Mouse (Mus musculus) liver, postnatal 0 days (tissue): ENCODE measurements around the gene Pawr. TPM values are rescaled to one million over a fixed set of nuclear protein-coding genes. Genes with fewer than 3 reads are reported as not detected.

Experiments used
- ATAC-seq: fragments of 200-750 bp; cut with Nextera tagmentation; 2 replicates; pipeline ENCODE4 v1.8.0; 2017; ENCODE audit warnings: mild to moderate bottlenecking, moderate library complexity
- DNase-seq: peaks from one replicate; pipeline ENCODE4 v3.0.0-alpha.2; 2016
- H3K27ac ChIP-seq: fragments of 300-500 bp; sonication (generic); 2 replicates; pipeline ENCODE4 v1.5.1; 2014; ENCODE audit warnings: antibody characterized with exemption, moderate library complexity, mild to moderate bottlenecking, low read depth
- H3K27me3 ChIP-seq: fragments of 300-500 bp; sonication (generic); 2 replicates; pipeline ENCODE4 v1.6.1; 2014; ENCODE audit warnings: low read length, control low read depth, mixed read lengths; ENCODE audit not compliant: insufficient read depth
- H3K36me3 ChIP-seq: fragments of 300-500 bp; sonication (generic); replicated peaks from 2 replicates; pipeline ENCODE4 v1.6.1; 2014; ENCODE audit warnings: mild to moderate bottlenecking, control low read depth, low read length, moderate library complexity, mixed read lengths; ENCODE audit not compliant: insufficient read depth
- H3K4me1 ChIP-seq: fragments of 300-500 bp; sonication (generic); 2 replicates; pipeline ENCODE4 v1.6.1; 2014; ENCODE audit warnings: antibody characterized with exemption, mild to moderate bottlenecking, control low read depth; ENCODE audit not compliant: insufficient read depth
- H3K4me2 ChIP-seq: fragments of 300-500 bp; sonication (generic); 2 replicates; pipeline ENCODE4 v1.6.1; 2014; ENCODE audit warnings: low read depth, mild to moderate bottlenecking, low read length, moderate library complexity, mixed read lengths
- H3K4me3 ChIP-seq: fragments of 300-500 bp; sonication (generic); 2 replicates; pipeline ENCODE4 v1.5.1; 2014; ENCODE audit warnings: low read depth, low read length
- H3K9ac ChIP-seq: fragments of 300-500 bp; sonication (generic); replicated peaks from 2 replicates; pipeline ENCODE4 v1.6.1; 2014; ENCODE audit warnings: mild to moderate bottlenecking, moderate library complexity
- H3K9me3 ChIP-seq: fragments of 300-500 bp; sonication (generic); 2 replicates; pipeline ENCODE4 v1.6.1; 2016; ENCODE audit warnings: mild to moderate bottlenecking, control low read depth, low read length, mixed read lengths
- CTCF ChIP-seq: sonication (generic); IDR thresholded peaks from 2 replicates; pipeline ENCODE4 v1.5.1; 2016; ENCODE audit warnings: antibody characterized with exemption, low read depth
- EP300 ChIP-seq: IDR thresholded peaks from 2 replicates; pipeline ENCODE4 v1.6.1; 2016; ENCODE audit warnings: antibody characterized with exemption, low read depth, mild to moderate bottlenecking
- WGBS: fragments of 180-500 bp; shearing (Covaris S2); extraction: QIAGEN DNeasy Blood & Tissue Kit; methylation state at CpG from one replicate; pipeline ENCODE4 v1.1.7; 2014; ENCODE audit not compliant: insufficient replicate concordance; 5-methylcytosine and 5-hydroxymethylcytosine counted together
- polyA plus RNA-seq: library from polyadenylated mRNA; unstranded; fragments of >200 nt; fragmentation: Nextera tagmentation; extraction: Ambion mirVana; gene quantifications from 2 replicates; pipeline ENCODE4 v1.2.1, GENCODE M21; 2015

The Pawr gene
- polyA plus RNA-seq, 1 experiment from 2014 or later, result 3.5 TPM

GRCm38 (mm10) chr10:108328983-108329382 is 2.9 kb upstream of the Pawr start:
- H3K9ac ChIP-seq, result no peak overlapping the region
- H3K4me3 ChIP-seq, result no peak overlapping the region
- peaks cover 31% of the 10 kb centered on the region for H3K27me3 ChIP-seq
- no peak overlapping the region for H3K4me2 ChIP-seq
- no peak for DNase-seq
- no peaks in the 10 kb centered on the region for H3K4me1 ChIP-seq
- H3K27ac ChIP-seq, result no peak overlapping the region
- no peak for TF ChIP-seq CTCF
- TF ChIP-seq EP300, result no peak
- no peak for ATAC-seq
- H3K9me3 ChIP-seq, result no peaks in the 10 kb centered on the region
- H3K36me3 ChIP-seq, result no peaks in the 10 kb centered on the region
- 82% methylated on average over 12 of the region's 12 CpGs for WGBS

DNA sequence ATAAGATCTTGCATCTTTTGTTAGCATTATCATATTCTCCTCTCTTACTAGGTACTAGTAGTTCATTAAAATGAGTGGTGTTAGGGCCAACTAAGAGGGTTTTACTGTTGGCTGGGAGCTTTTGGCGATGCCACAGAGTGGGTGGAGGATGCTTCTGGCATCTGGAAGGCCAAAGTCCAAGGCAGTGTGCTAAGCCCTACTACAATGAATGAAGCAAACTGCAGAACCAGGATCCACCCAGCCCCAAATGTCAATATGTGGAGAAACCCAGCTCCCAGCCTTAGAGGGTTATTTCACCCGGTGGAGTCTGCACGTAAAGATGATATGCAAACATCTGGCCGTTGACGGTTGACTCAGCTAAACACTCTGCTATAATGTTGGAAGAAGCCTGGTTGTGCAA is 2.1 kb upstream of the Pawr start:
- no peak for ATAC-seq
- TF ChIP-seq EP300, result no peak
- no peak for TF ChIP-seq CTCF

GRCm38 (mm10) chr10:108330964-108331363 is 957 bp upstream of the Pawr start:
- no peak for ATAC-seq
- Histone ChIP-seq H3K9me3 (no peaks in the 10 kb centered on the region), H3K36me3 (no peaks in the 10 kb centered on the region), H3K27me3 (peaks cover 35% of the 10 kb centered on the region), H3K4me3 (no peak overlapping the region), H3K4me1 (no peaks in the 10 kb centered on the region), H3K27ac (no peak overlapping the region), H3K9ac (no peak overlapping the region), H3K4me2 (peak overlapping the region; percentile 80; the same call in 1 of the 2 replicates)
- TF ChIP-seq CTCF (no peak), EP300 (no peak)
- DNase-seq, result no peak
- WGBS, result 12% methylated on average over 10 of the region's 10 CpGs

More for the DNA sequence above, 2.1 kb upstream of the Pawr start:
- no peak overlapping the region for H3K9ac ChIP-seq
- H3K36me3 ChIP-seq, result no peaks in the 10 kb centered on the region
- H3K4me1 ChIP-seq, result no peaks in the 10 kb centered on the region
- peaks cover 35% of the 10 kb centered on the region for H3K27me3 ChIP-seq
- H3K4me2 ChIP-seq, result no peak overlapping the region
- H3K4me3 ChIP-seq, result no peak overlapping the region
- 56% methylated on average over 5 of the region's 5 CpGs for WGBS
- H3K27ac ChIP-seq, result no peak overlapping the region
- no peaks in the 10 kb centered on the region for H3K9me3 ChIP-seq
- peak; percentile 21 for DNase-seq

GRCm38 (mm10) chr10:108332571-108333541 is 935 bp downstream of the Pawr start:
- 2% methylated on average over 99 of the region's 129 CpGs for WGBS
- ATAC-seq, result peak; percentile 72
- H3K27ac ChIP-seq, result peak overlapping the region; percentile 74
- DNase-seq, result peak; percentile 64
- peak overlapping the region; percentile 64 for H3K4me3 ChIP-seq
- TF ChIP-seq CTCF, result peak; percentile 46
- no peak for TF ChIP-seq EP300
- no peaks in the 10 kb centered on the region for H3K9me3 ChIP-seq
- H3K36me3 ChIP-seq, result no peaks in the 10 kb centered on the region
- peak overlapping the region; percentile 57 for H3K9ac ChIP-seq
- peaks cover 35% of the 10 kb centered on the region for H3K27me3 ChIP-seq
- no peaks in the 10 kb centered on the region for H3K4me1 ChIP-seq
- peak overlapping the region; percentile 80 for H3K4me2 ChIP-seq

DNA sequence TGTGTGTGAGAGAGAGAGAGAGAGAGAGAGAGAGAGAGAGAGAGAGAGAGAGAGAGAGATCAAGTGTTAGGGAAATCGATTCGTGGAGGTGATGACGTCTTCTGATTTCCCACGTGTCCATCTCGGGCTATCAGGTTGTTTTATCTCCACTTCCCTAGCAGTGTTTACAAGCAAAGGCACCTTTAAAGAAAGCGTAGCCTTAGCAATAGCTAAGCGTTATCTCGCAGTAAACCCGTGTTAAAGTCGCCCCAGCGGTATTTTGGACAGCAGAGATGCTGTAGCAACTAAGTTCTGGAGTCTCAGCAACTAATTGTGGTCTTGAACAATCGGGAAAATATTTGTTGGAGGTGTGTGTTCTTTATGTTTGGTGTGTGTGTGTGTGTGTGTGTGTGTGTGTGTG is 1.7 kb downstream of the Pawr start:
- no peak overlapping the region; the same call in 1 of the 2 replicates for H3K9ac ChIP-seq
- no peaks in the 10 kb centered on the region for H3K9me3 ChIP-seq
- DNase-seq (peak; percentile 26), ATAC-seq (peak; percentile 20; the same call in 1 of the 2 replicates)
- no peaks in the 10 kb centered on the region for H3K4me1 ChIP-seq
- H3K27ac ChIP-seq, result peak overlapping the region; percentile 74
- TF ChIP-seq EP300 (no peak), CTCF (no peak)
- peak overlapping the region; percentile 80 for H3K4me2 ChIP-seq
- peaks cover 35% of the 10 kb centered on the region for H3K27me3 ChIP-seq
- H3K4me3 ChIP-seq, result peak overlapping the region; percentile 64
- no peaks in the 10 kb centered on the region for H3K36me3 ChIP-seq
- WGBS, result 9% methylated on average over 12 of the region's 12 CpGs

DNA sequence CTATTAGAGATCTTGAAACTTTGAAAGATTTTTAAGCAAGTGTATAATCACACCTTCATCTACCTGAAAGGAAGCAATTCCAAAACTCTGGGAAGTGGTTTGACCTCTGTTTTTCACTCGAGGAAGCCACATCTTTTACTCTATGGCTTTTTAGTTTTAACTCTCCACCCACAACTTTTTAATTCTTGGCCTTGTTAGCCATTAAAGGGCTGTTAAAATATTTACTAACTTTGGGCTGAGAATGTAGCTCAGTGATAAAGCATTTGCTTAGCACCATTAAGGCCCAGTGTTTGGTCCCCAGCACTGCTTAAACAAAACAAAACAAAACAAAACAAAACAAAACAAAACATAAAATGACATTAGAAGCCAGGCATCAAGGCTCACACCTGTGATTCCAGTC is 2.2 kb downstream of the Pawr start:
- Histone ChIP-seq H3K9ac (no peak overlapping the region), H3K36me3 (no peaks in the 10 kb centered on the region), H3K9me3 (no peaks in the 10 kb centered on the region), H3K27me3 (peaks cover 35% of the 10 kb centered on the region), H3K27ac (no peak overlapping the region), H3K4me1 (no peaks in the 10 kb centered on the region), H3K4me2 (peak overlapping the region; percentile 80), H3K4me3 (0 out of 2 replicates have a peak overlapping the region, but pooled peaks have one; percentile 64)
- TF ChIP-seq EP300, result no peak
- no peak for TF ChIP-seq CTCF
- WGBS, result 34% methylated on average over 1 of the region's 1 CpGs
- ATAC-seq (no peak), DNase-seq (no peak)
